Mouse (Mus musculus) gastrocnemius, postnatal 14 days (tissue): ENCODE data around the gene Mmd2. TPM values are rescaled to one million over a fixed set of nuclear protein-coding genes. Genes with fewer than 3 reads are reported as not detected.

Experiments
- total RNA-seq, 2 experiments: library from RNA; stranded (reverse); gene quantifications; 2 replicates each; pipeline ENCODE4 v1.2.3; 2021

The Mmd2 gene
- total RNA-seq, 2 experiments from 2014 or later, result 0.27 TPM; not detected in 1

Other genes with a start within 250 kb of the Mmd2 start
- gene Foxk1, start 207.3 kb downstream of the Mmd2 start, total RNA-seq, result 10 to 100 TPM; 12.2 to 14.7 TPM
- 1 to 10 TPM; 3.4 to 3.9 TPM for gene Ap5z1, start 144.9 kb downstream of the Mmd2 start, total RNA-seq
- under 1 TPM; 0.10 to 0.18 TPM for gene Papolb, start 78.7 kb downstream of the Mmd2 start, total RNA-seq
- 1 to 10 TPM; 2.3 to 2.4 TPM for gene Radil, start 57.7 kb downstream of the Mmd2 start, total RNA-seq
- 10 to 100 TPM; 26.3 to 29.4 TPM for gene Wipi2, start 18.9 kb upstream of the Mmd2 start, total RNA-seq
- under 1 TPM; 0.29 to 0.37 TPM for gene Slc29a4, start 83.7 kb upstream of the Mmd2 start, total RNA-seq
- gene Tnrc18, start 208.9 kb upstream of the Mmd2 start, total RNA-seq, result 10 to 100 TPM; 36.2 to 37.1 TPM